8 mouse cellular contexts compared by ENCODE assay signal in the genomic region with DNA sequence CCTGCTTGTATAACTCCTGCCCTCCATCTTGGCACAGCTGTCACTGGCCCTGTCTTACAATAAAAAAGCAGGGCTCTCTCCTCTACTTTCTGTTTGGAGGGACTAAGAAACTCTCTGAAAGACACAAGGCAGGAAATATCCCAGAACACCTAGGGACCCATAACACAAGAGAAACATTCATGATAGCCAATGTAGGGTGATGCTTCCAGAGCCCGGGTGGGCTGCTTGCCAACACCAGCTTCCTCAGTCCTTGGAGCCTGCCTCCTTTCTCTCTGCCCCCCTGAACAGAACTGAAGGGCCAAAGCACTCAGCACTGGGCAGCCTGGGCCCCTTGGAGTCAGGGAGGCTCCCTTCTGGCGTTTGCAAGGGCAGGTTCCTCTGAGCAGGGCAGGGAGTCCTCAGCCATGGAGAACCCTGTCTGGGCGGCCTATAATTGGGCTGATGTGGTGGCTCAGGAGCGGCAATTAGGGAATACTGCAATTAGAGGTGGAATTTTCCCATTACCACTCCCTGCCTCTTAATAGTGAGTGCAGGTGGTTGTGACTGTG. TPM values are rescaled to one million over a fixed set of nuclear protein-coding genes. Genes with fewer than 3 reads are reported as not detected.
DNase-seq lines count a peak whose midpoint lies in the region; ATAC-seq and TF ChIP-seq lines count a peak whose summit lies in the region.

No protein-coding gene starts in this region.

- H3K9me3 ChIP-seq in heart, embryonic 11.5 days (replicated peaks; ENCODE audit: control insufficient read depth, low read length): no peaks in the 10 kb centered on the region
- no peaks in the 10 kb centered on the region for H3K9me3 ChIP-seq in forebrain, embryonic 12.5 days
- no peaks in the 10 kb centered on the region for H3K9me3 ChIP-seq in limb, embryonic 13.5 days

- TF ChIP-seq CTCF in heart, adult 2 months (IDR thresholded peaks at IDR 0.05): no peak

- no peak overlapping the region for H3K4me2 ChIP-seq in heart, embryonic 11.5 days
- no peak overlapping the region for H3K4me2 ChIP-seq in forebrain, embryonic 12.5 days
- H3K4me2 ChIP-seq in limb, embryonic 13.5 days (replicated peaks): peak overlapping the region; percentile 33; the same call in 1 of the 2 replicates

- TF ChIP-seq POLR2A in heart, adult 2 months (IDR thresholded peaks at IDR 0.05; ENCODE audit: insufficient read depth, low read depth, low read length): no peak

- H3K27ac ChIP-seq in heart, adult 2 months: no peak overlapping the region
- H3K27ac ChIP-seq in heart, embryonic 11.5 days (ENCODE audit: low read depth, low read length): no peak overlapping the region
- H3K27ac ChIP-seq in forebrain, embryonic 12.5 days: peak overlapping the region; percentile 54; the same call in 1 of the 2 replicates
- peak overlapping the region; percentile 1; the same call in 1 of the 2 replicates for H3K27ac ChIP-seq in limb, embryonic 13.5 days

- no peak; the same call in 1 of the 2 replicates for ATAC-seq in heart, embryonic 11.5 days (replicated peaks; ENCODE audit: insufficient number of reproducible peaks, low FRiP score, low TSS enrichment)
- ATAC-seq in forebrain, embryonic 12.5 days (ENCODE audit: low FRiP score): peak; percentile 80; the same call in 1 of the 2 replicates
- ATAC-seq in limb, embryonic 13.5 days (ENCODE audit: low FRiP score, low read depth): peak; percentile 41

- H3K79me2 ChIP-seq in heart, adult 2 months (replicated peaks; ENCODE audit: control insufficient read depth, insufficient read depth, low read length): no peaks in the 10 kb centered on the region

- peaks cover 4% of the 10 kb centered on the region for H3K27me3 ChIP-seq in heart, adult 2 months (ENCODE audit: control insufficient read depth, insufficient read depth, low read length)
- H3K27me3 ChIP-seq in heart, embryonic 11.5 days (ENCODE audit: control insufficient read depth, insufficient read depth, low read length): peaks cover 55% of the 10 kb centered on the region
- peaks cover 74% of the 10 kb centered on the region for H3K27me3 ChIP-seq in forebrain, embryonic 12.5 days
- H3K27me3 ChIP-seq in limb, embryonic 13.5 days: peaks cover 61% of the 10 kb centered on the region

- no peak for TF ChIP-seq EP300 in heart, adult 2 months (IDR thresholded peaks at IDR 0.05; ENCODE audit: insufficient read depth, low read depth, low read length)

- DNase-seq in heart, adult 2 months: peak; percentile 11 to 21
- DNase-seq in NIH3T3 (ENCODE audit: low read depth): peak; percentile 54
- no peak for DNase-seq in embryo, embryonic 10 days (ENCODE audit: low spot score)
- DNase-seq in embryo, embryonic 11 days: no peak
- DNase-seq in thymus, postnatal 36 days: no peak

- H3K36me3 ChIP-seq in heart, adult 2 months (ENCODE audit: control insufficient read depth, insufficient read depth, low read length): no peaks in the 10 kb centered on the region
- H3K36me3 ChIP-seq in heart, embryonic 11.5 days (ENCODE audit: control insufficient read depth, insufficient read depth, low read length): no peaks in the 10 kb centered on the region
- H3K36me3 ChIP-seq in forebrain, embryonic 12.5 days (replicated peaks): no peaks in the 10 kb centered on the region
- no peaks in the 10 kb centered on the region for H3K36me3 ChIP-seq in limb, embryonic 13.5 days

- no peak overlapping the region for H3K4me3 ChIP-seq in heart, adult 2 months
- H3K4me3 ChIP-seq in heart, embryonic 11.5 days (ENCODE audit: low read depth, low read length): no peak overlapping the region
- no peak overlapping the region for H3K4me3 ChIP-seq in forebrain, embryonic 12.5 days (replicated peaks)
- H3K4me3 ChIP-seq in limb, embryonic 13.5 days: no peak overlapping the region

- no peak overlapping the region for H3K9ac ChIP-seq in heart, adult 2 months (ENCODE audit: low read depth, low read length)
- H3K9ac ChIP-seq in heart, embryonic 11.5 days (ENCODE audit: low read depth, low read length): no peak overlapping the region
- H3K9ac ChIP-seq in forebrain, embryonic 12.5 days: no peak overlapping the region
- no peak overlapping the region for H3K9ac ChIP-seq in limb, embryonic 13.5 days

- 31% methylated on average over 4 of the region's 4 CpGs for WGBS in heart, adult 2 months
- 42% methylated on average over 4 of the region's 4 CpGs for WGBS in heart, embryonic 11.5 days (ENCODE audit: insufficient replicate concordance)
- 25% methylated on average over 4 of the region's 4 CpGs for WGBS in forebrain, embryonic 12.5 days
- WGBS in limb, embryonic 13.5 days: 18% methylated on average over 4 of the region's 4 CpGs

- intact Hi-C loops in heart, adult 2 months (cut with DNase I): no loop called here

- 0 out of 2 replicates have a peak, but pooled peaks cover 1% of the 10 kb centered on the region for H3K4me1 ChIP-seq in heart, adult 2 months (ENCODE audit: control insufficient read depth, insufficient read depth, low read length)
- peaks cover 3% of the 10 kb centered on the region; the same call in 1 of the 2 replicates for H3K4me1 ChIP-seq in heart, embryonic 11.5 days (ENCODE audit: control insufficient read depth, insufficient read depth, low read length)
- peaks cover 31% of the 10 kb centered on the region for H3K4me1 ChIP-seq in forebrain, embryonic 12.5 days
- peaks cover 28% of the 10 kb centered on the region for H3K4me1 ChIP-seq in limb, embryonic 13.5 days

RNA-seq across cellular contexts. Expression of a gene that starts 5.4 kb away (rescaled TPM):
- total RNA-seq in heart, adult 2 months (2021): under 1 TPM in 1 of 2 experiments, not detected in 1; 0.05 TPM
- 0.04 and 0.06 TPM in 2 replicates for polyA plus RNA-seq in heart, adult 2 months (2012; rRNA removed)
- polyA plus RNA-seq in heart, embryonic 11.5 days (2014; fragmentation: Nextera tagmentation; extraction: Ambion mirVana): 0.37 and 0.79 TPM in 2 replicates
- polyA plus RNA-seq in forebrain, embryonic 12.5 days (2016; fragmentation: Nextera tagmentation; extraction: Ambion mirVana): 0.95 and 1.2 TPM in 2 replicates
- 0.32 and 1.1 TPM in 2 replicates for polyA plus RNA-seq in limb, embryonic 13.5 days (2015; fragmentation: Nextera tagmentation; extraction: Ambion mirVana)

Comparison
In these comparisons a context has a peak if more than half of its experiments do, and no peak if none do; other contexts are left out.
1. DNase-seq: peak in heart, adult 2 months (2 of 2) and NIH3T3 (single experiment); none in embryo, embryonic 10 days (single experiment), embryo, embryonic 11 days (single experiment) and thymus, postnatal 36 days (0 of 2).
2. H3K27ac ChIP-seq: peak in forebrain, embryonic 12.5 days (single experiment) and limb, embryonic 13.5 days (single experiment); none in heart, adult 2 months (single experiment) and heart, embryonic 11.5 days (single experiment).